Mouse (Mus musculus): ENCODE data around the gene Kif13a.

DNA sequence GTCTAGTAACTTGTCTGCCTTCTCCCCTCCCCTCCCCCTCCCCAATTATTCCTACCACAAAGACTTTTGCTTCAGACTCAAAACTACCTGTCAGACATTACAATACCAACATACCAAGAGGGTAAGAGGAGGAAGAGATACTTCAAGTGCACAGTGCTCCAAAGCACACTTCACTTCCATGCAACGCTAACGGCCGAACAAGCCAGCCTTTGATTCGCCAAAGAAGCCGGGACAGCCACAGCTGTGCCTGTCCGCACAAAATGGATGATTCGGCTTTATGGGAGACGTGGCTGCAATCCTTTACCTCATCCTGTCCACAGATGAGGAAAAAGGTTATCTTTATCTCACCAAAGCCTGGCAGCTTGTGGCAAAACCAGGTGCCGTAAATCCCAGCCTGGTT, 84.2 kb downstream of the Kif13a start:
- TF ChIP-seq EP300 (IDR thresholded peaks at IDR 0.05; ENCODE audit: low read depth) (no peak), CTCF (IDR thresholded peaks at IDR 0.05; ENCODE audit: low read depth) (no peak)
